Mouse (Mus musculus) common myeloid progenitor, adult 5-6 weeks (primary cell): ENCODE measurements around the gene B3galt4. TPM values are rescaled to one million over a fixed set of nuclear protein-coding genes. Genes with fewer than 3 reads are reported as not detected.
"Not testable (repeated sequence)": the region's sequence is repeated elsewhere in the genome, so short reads cannot be mapped to it uniquely, and the experiment has no call there.

Source experiments
- ATAC-seq: replicated peaks from 2 replicates; pipeline ENCODE4 v1.8.0; 2016; ENCODE audit warnings: low read depth, mild to moderate bottlenecking, moderate TSS enrichment, inconsistent platforms; ENCODE audit not compliant: poor library complexity, severe bottlenecking
- total RNA-seq: library from RNA; stranded (forward); fragments of 200-1000, 187-1606 nt; gene quantifications from 2 replicates; pipeline ENCODE4 v1.2.3, GENCODE M21; 2017

The B3galt4 gene
- total RNA-seq, 1 experiment from 2014 or later = 2.6 TPM

- ATAC-seq = no peak
Observed at GRCm38 (mm10) chr17:33911052-33911812, 40.1 kb downstream of the B3galt4 start.

- ATAC-seq = no peak
Observed at GRCm38 (mm10) chr17:33910346-33911051, 40.8 kb downstream of the B3galt4 start.

DNA sequence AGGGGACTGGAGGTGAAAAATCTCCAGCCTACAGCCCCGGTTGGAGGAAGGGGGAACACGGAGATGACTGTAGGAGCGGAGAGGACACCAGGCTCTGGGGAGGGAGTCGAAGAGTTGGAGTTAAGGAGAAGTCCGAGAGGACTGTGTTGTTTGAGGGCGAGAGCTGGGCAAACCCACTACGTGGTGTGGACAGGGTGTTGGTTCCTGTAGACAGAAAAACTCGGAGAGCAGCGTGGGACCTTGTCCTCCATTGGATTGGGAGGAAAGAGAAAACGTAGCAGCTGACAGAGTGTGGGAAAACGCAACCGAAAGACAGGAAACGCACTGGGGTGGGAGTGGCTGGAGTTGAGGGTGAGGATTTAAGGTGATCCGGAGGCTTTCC, 41.4 kb downstream of the B3galt4 start:
- peak; percentile 22; the same call in 1 of the 2 replicates for ATAC-seq

GRCm38 (mm10) chr17:33909077-33909868, 42.0 kb downstream of the B3galt4 start, which contains the start of gene Daxx:
Gene Daxx (plus strand): TSS chr17:33909414.
- ATAC-seq = peak; percentile 86

- peak; percentile 6 for ATAC-seq
Observed at GRCm38 (mm10) chr17:33908331-33909076, 42.8 kb downstream of the B3galt4 start.

DNA sequence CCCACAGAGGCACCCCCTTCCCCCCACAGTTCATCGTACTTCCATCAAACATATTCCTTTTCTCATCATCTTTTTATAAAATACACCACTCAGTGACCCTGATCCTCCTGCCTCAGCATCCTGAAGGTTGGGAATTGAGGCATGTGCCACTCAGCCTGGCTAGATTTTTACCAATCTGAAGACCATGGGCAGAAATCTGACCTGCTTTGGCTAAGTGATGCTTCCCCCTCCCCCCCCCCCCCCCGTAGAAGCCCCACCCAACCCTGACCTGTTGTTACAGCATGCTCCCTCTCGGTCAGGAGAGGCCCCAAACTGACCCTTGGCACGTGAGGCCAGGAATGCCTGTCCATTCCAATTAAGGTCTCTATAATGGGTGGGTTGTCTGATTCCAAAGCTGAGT, 46.5 kb downstream of the B3galt4 start, which contains the start of gene Platr17:
Platr17 (plus strand) TSS at position 301 of the 400 bp plus-strand sequence.
- ATAC-seq = not testable (repeated sequence)

DNA sequence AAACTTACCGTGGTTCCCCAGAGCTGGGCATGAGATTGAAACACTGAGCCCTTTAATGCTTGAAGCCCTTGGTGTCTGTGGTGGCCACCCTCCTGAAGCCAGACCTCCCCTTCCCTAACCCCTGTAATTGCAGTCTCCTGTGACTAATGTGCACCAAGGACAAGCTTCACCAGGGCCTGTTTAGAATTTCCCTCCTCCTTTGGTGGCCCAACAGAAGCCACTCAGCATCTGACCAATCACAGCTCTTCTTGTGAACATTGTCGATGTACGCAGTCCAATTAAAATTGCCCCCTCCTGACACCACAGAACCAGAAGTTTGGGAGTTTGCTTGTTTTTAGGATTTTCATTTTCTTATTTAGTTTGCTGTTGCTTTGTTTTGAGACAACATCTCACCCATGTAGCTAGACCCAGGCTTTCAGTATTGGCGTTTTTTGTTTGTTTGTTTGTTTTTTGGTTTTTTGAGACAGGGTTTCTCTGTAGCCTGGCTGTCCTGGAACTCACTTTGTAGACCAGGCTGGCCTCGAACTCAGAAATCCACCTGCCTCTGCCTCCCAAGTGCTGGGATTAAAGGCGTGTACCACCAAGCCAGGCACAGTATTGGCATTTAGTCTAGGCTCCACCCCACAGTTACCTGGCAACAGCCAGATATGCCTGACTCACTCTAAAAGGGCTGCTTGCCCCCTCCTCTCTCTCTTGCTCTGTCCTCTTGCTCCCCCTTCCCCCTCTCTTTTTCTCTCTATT, 47.2 kb downstream of the B3galt4 start:
- ATAC-seq = not testable (repeated sequence)

GRCm38 (mm10) chr17:33902491-33902890, 48.8 kb downstream of the B3galt4 start:
- ATAC-seq = no peak

DNA sequence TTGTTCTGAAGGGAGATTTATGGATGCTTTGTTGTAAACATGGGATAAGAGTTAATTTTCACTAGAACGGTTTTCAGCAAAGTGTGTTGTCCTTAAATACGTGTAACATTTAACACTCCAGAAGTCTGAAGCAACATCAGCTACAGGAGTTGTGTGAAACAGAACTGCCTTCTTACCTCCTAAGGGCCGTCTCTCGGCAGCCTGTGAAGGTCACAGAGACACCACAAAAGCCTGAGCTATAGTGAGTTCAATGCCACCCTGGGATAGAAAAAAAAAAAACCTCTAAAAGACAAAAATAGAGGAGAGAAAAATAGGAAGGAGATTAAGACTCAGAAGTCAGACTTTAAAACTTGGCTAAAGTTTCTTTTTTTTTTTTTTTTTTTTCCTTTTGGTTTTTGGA, 49.2 kb downstream of the B3galt4 start:
- no peak for ATAC-seq

GRCm38 (mm10) chr17:33901653-33902052, 49.6 kb downstream of the B3galt4 start:
- no peak for ATAC-seq

DNA sequence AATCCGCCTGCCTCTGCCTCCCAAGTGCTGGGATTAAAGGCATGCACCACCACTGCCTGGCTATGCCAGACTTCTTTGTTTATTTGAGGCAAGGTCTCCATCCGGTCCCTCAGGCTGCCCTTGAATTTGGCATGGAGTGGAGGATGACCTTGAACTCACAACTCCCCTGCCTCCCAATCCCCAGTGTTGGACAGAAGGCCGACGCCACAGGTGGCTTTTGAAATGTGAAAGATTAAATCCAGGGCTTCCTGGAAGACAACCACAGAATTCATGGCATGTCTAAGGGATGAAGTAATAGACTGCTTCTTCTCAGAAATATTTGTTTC, 50.3 kb downstream of the B3galt4 start:
- no peak for ATAC-seq

- no peak for ATAC-seq
Observed at GRCm38 (mm10) chr17:33900281-33900988, 50.9 kb downstream of the B3galt4 start.

Other genes starting within 250 kb of the B3galt4 start
- 31.5 and 35.0 TPM in 2 replicates for gene March2, start 232.8 kb downstream of the B3galt4 start, total RNA-seq
- gene Rab11b, start 191.0 kb downstream of the B3galt4 start, total RNA-seq = 42.5 and 65.0 TPM in 2 replicates
- 5.9 and 14.2 TPM in 2 replicates for gene Angptl4, start 169.7 kb downstream of the B3galt4 start, total RNA-seq
- gene Kank3, start 141.0 kb downstream of the B3galt4 start, total RNA-seq = 4.6 and 5.5 TPM in 2 replicates
- 2,900 and 3,215 TPM in 2 replicates for gene Rps28, start 126.9 kb downstream of the B3galt4 start, total RNA-seq
- 107 and 132 TPM in 2 replicates for gene Ndufa7, start 126.9 kb downstream of the B3galt4 start, total RNA-seq
- 9.5 and 20.2 TPM in 2 replicates for gene Cd320, start 108.4 kb downstream of the B3galt4 start, total RNA-seq
- gene Gm7029, start 77.7 kb downstream of the B3galt4 start, total RNA-seq = not detected in 2 replicates
- 29.6 and 37.5 TPM in 2 replicates for gene Kifc1, start 60.8 kb downstream of the B3galt4 start, total RNA-seq
- gene Platr17, start 46.4 kb downstream of the B3galt4 start, total RNA-seq = 1.2 and 1.5 TPM in 2 replicates
- 24.1 and 44.4 TPM in 2 replicates for gene Daxx, start 42.1 kb downstream of the B3galt4 start, total RNA-seq
- gene Tapbp, start 35.6 kb downstream of the B3galt4 start, total RNA-seq = 42.2 and 56.4 TPM in 2 replicates
- 16.6 and 24.1 TPM in 2 replicates for gene Zbtb22, start 35.6 kb downstream of the B3galt4 start, total RNA-seq
- gene Rgl2, start 21.9 kb downstream of the B3galt4 start, total RNA-seq = 21.2 and 22.5 TPM in 2 replicates
- 128 and 170 TPM in 2 replicates for gene Pfdn6, start 11.1 kb downstream of the B3galt4 start, total RNA-seq
- gene Wdr46, start 10.8 kb downstream of the B3galt4 start, total RNA-seq = 50.0 and 62.5 TPM in 2 replicates
- 13.0 and 16.4 TPM in 2 replicates for gene Vps52, start 4.3 kb upstream of the B3galt4 start, total RNA-seq
- gene Rps18, start 4.5 kb upstream of the B3galt4 start, total RNA-seq = 1,549 and 1,746 TPM in 2 replicates
- gene H2-K1, start 48.9 kb upstream of the B3galt4 start, total RNA-seq = 983 and 1,076 TPM in 2 replicates
- gene Ring1, start 73.2 kb upstream of the B3galt4 start, total RNA-seq = 11.9 and 12.8 TPM in 2 replicates
- 43.8 and 60.6 TPM in 2 replicates for gene H2-Ke6, start 76.6 kb upstream of the B3galt4 start, total RNA-seq
- gene Slc39a7, start 80.2 kb upstream of the B3galt4 start, total RNA-seq = 70.5 and 100 TPM in 2 replicates
- 34.1 and 36.3 TPM in 2 replicates for gene Rxrb, start 80.3 kb upstream of the B3galt4 start, total RNA-seq
- 4.1 and 10.4 TPM in 2 replicates for gene Col11a2, start 87.9 kb upstream of the B3galt4 start, total RNA-seq
- gene H2-Oa, start 140.9 kb upstream of the B3galt4 start, total RNA-seq = 7.8 and 10.5 TPM in 2 replicates
- gene H2-DMa, start 168.1 kb upstream of the B3galt4 start, total RNA-seq = 90.2 and 104 TPM in 2 replicates
- gene Brd2, start 171.1 kb upstream of the B3galt4 start, total RNA-seq = 347 and 388 TPM in 2 replicates
- 3.3 and 5.5 TPM in 2 replicates for gene H2-DMb2, start 191.8 kb upstream of the B3galt4 start, total RNA-seq
- 31.9 and 35.1 TPM in 2 replicates for gene H2-DMb1, start 201.6 kb upstream of the B3galt4 start, total RNA-seq
- 77.8 and 120 TPM in 2 replicates for gene Tap1, start 236.1 kb upstream of the B3galt4 start, total RNA-seq
- 75.3 and 119 TPM in 2 replicates for gene Psmb9, start 236.3 kb upstream of the B3galt4 start, total RNA-seq
- 480 and 499 TPM in 2 replicates for gene Psmb8, start 246.2 kb upstream of the B3galt4 start, total RNA-seq